Mouse (Mus musculus): Measurements from ENCODE around the gene Rictor.

The Rictor gene

GRCm38 (mm10) chr15:6707936-6708525 is at the start of gene Rictor:
Rictor (plus strand) TSS chr15:6708379.
- DNase-seq (ENCODE audit: low read depth, low spot score) = no peak

GRCm38 (mm10) chr15:6661951-6662350 is 46.2 kb upstream of the Rictor start:
- DNase-seq (ENCODE audit: low read depth, low spot score) = no peak

GRCm38 (mm10) chr15:6663991-6664390 is 44.2 kb upstream of the Rictor start:
- no peak for DNase-seq (ENCODE audit: low read depth, low spot score)

GRCm38 (mm10) chr15:6666072-6666471 is 42.1 kb upstream of the Rictor start:
- DNase-seq (ENCODE audit: low read depth, low spot score) = no peak

GRCm38 (mm10) chr15:6668793-6669437 is 39.3 kb upstream of the Rictor start:
- no peak for DNase-seq (ENCODE audit: low read depth, low spot score)

- no peak for DNase-seq (ENCODE audit: low read depth, low spot score)
These were observed 29.7 kb upstream of the Rictor start for GRCm38 (mm10) chr15:6678479-6678878.

GRCm38 (mm10) chr15:6702164-6702563 is 6.0 kb upstream of the Rictor start:
- no peak for DNase-seq (ENCODE audit: low read depth, low spot score)

- DNase-seq (ENCODE audit: low read depth, low spot score) = no peak
These were observed 2.8 kb upstream of the Rictor start for GRCm38 (mm10) chr15:6705351-6705901.

GRCm38 (mm10) chr15:6707551-6707935 is 636 bp upstream of the Rictor start:
- no peak for DNase-seq (ENCODE audit: low read depth, low spot score)

- no peak for DNase-seq (ENCODE audit: low read depth, low spot score)
These were observed 605 bp downstream of the Rictor start for GRCm38 (mm10) chr15:6708526-6709441.

GRCm38 (mm10) chr15:6709618-6710017 is 1.4 kb downstream of the Rictor start:
- DNase-seq (ENCODE audit: low read depth, low spot score) = no peak

GRCm38 (mm10) chr15:6710341-6710740 is 2.2 kb downstream of the Rictor start:
- DNase-seq (ENCODE audit: low read depth, low spot score) = no peak

GRCm38 (mm10) chr15:6711226-6711625 is 3.0 kb downstream of the Rictor start:
- DNase-seq (ENCODE audit: low read depth, low spot score) = no peak

- DNase-seq (ENCODE audit: low read depth, low spot score) = no peak
These were observed 6.6 kb downstream of the Rictor start for GRCm38 (mm10) chr15:6714819-6715218.

- no peak for DNase-seq (ENCODE audit: low read depth, low spot score)
These were observed 7.1 kb downstream of the Rictor start for GRCm38 (mm10) chr15:6715237-6715636.

GRCm38 (mm10) chr15:6721385-6721784 is 13.2 kb downstream of the Rictor start:
- no peak for DNase-seq (ENCODE audit: low read depth, low spot score)

GRCm38 (mm10) chr15:6721802-6722201 is 13.6 kb downstream of the Rictor start:
- no peak for DNase-seq (ENCODE audit: low read depth, low spot score)

- no peak for DNase-seq (ENCODE audit: low read depth, low spot score)
These were observed 14.4 kb downstream of the Rictor start for GRCm38 (mm10) chr15:6722405-6723176.

- DNase-seq (ENCODE audit: low read depth, low spot score) = no peak
These were observed 15.2 kb downstream of the Rictor start for GRCm38 (mm10) chr15:6723338-6723737.

- no peak for DNase-seq (ENCODE audit: low read depth, low spot score)
These were observed 16.3 kb downstream of the Rictor start for GRCm38 (mm10) chr15:6724442-6724841.

GRCm38 (mm10) chr15:6726130-6726808 is 18.1 kb downstream of the Rictor start:
- no peak for DNase-seq (ENCODE audit: low read depth, low spot score)
